Mouse (Mus musculus): Measurements from ENCODE around the gene Hcfc2. TPM values are rescaled to one million over a fixed set of nuclear protein-coding genes. Genes with fewer than 3 reads are reported as not detected.

Gene Hcfc2
- 10 to 100 TPM; 28.3 to 30.8 TPM for total RNA-seq (2021)

DNA sequence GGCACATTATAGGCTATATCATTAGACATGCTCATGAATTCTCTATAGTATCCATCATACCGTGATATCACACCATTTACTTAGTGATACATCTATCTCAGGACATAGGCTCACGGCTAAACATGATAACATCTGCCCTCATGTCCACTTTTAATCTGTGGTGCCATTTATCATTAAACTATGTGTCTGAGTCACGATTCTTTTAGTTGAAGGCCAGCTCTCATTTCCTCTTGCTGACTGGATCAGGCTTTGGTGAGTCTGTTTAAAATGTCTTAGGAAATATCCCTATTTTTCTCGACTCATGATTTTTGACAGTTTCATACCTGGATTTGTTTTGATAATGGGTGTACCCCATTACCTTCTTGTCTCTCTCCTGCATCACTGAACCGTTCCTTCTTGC, at the start of gene Hcfc2:
Gene Hcfc2, plus strand, starts transcription at position 205 of the 400 bp plus-strand sequence.
- DNase-seq: no peak
- intact Hi-C loops (cut with DNase I): loop anchor here (5.0 kb wide), 1 partner anchor 69 kb away; the partner anchor contains the start of gene Tdg

DNA sequence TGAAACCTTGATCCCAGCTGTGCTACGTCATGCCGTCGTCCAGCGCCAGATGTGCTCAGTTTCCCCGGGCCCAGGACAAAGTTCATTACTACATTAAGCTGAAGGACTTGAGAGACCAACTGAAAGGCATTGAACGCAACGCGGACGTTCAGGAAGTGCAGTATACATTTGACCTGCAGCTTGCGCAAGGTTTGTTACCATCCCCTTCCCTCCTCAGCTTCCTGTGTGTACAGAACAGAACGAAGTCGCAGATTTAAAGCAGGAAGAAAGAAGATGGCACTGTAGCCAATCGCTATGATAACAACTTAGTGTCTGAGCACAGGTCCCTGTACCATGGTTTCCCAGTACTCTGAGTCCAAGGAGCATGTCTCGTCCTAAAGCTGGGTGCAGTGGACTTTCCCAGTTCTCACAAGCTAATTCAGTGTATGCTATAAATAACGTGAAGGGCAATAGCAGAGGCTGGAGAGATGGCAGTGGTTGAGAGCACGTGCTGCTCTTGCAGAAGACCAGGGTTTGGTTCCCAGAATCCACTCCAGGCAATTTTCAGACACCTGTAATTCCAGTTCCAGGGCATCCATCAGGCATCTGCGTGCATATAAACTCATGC, 48.7 kb upstream of the Hcfc2 start:
- no peak for DNase-seq
- intact Hi-C loops (cut with DNase I): no loop called here

DNA sequence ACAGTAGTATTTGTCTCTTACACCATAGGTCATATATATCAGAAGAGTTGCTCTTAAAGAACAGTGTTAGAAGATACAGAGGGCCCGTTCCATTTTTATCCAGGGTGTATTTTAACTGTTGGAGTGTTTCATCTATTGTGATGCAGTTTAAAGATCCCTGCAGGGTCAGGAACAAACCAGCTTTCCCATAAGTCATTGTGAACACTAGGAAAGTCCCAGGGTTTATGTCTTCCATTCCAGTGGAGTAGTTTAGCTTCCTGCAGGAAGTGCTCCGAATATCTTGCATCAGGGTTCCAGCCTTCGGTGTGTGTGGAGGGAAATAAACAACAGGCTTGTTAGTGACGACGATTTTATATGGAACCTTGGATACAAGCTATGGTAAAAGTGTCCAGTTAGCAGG, 44.7 kb upstream of the Hcfc2 start:
- intact Hi-C loops (cut with DNase I): no loop called here
- no peak for DNase-seq

DNA sequence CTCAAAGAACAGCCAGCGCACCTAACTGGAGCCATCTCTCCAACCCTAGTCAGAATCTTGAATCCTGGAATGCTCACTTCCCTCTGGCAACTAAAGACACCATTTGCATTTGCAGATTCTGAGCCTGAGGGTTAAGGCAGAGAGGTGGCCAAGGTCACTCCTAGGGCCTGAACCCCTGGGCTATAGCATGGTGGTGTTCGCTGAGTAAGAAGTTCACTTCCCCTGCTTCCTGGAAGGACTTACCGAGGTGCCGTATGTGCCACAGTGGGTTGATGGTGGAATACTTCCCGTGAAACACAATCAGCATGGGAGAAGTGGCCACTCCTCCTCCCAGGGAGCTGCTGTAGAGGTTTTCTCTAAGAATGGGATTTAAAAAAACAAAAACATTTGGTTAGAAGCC, 43.3 kb upstream of the Hcfc2 start:
- intact Hi-C loops (cut with DNase I): no loop called here
- DNase-seq: no peak

DNA sequence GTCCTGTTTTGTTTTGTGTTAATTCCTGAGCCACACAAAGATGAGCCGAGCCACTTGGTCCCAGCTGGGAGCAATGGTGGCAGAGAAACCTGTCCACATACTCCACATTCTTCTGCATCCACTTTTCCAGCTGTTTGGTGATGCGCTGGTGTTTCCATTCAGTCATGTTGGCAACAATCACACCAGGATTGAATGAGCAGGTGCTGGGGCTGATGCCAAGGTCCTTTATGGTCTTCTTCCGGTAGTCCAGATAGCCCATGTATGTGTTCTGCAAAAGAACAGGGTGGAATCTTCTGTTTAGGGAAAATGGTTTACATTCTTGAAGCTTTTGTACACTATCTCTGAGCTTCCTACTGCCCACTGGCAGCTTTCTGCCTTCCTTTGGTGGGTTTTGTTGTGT, 41.4 kb upstream of the Hcfc2 start:
- intact Hi-C loops (cut with DNase I): no loop called here
- no peak for DNase-seq

DNA sequence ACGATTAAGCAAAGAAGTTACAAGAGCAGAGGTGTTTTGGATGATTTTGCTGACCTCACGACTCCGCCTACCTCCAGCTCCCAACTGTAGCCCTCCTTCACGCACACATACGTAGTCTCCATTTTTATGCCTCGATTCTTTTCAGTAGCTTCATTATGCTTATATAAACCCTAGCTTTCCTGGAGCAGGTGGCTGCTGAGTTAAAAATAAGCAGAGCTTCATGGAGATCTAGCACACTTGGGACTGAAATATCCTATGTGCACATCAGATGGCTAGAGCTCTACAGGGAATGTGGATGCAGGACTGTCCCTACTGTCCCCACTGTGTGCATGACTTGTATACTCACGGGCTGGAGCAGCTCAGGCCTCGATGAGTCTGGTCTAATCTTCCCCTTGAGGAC, 34.1 kb upstream of the Hcfc2 start:
- intact Hi-C loops (cut with DNase I): no loop called here
- DNase-seq: no peak

DNA sequence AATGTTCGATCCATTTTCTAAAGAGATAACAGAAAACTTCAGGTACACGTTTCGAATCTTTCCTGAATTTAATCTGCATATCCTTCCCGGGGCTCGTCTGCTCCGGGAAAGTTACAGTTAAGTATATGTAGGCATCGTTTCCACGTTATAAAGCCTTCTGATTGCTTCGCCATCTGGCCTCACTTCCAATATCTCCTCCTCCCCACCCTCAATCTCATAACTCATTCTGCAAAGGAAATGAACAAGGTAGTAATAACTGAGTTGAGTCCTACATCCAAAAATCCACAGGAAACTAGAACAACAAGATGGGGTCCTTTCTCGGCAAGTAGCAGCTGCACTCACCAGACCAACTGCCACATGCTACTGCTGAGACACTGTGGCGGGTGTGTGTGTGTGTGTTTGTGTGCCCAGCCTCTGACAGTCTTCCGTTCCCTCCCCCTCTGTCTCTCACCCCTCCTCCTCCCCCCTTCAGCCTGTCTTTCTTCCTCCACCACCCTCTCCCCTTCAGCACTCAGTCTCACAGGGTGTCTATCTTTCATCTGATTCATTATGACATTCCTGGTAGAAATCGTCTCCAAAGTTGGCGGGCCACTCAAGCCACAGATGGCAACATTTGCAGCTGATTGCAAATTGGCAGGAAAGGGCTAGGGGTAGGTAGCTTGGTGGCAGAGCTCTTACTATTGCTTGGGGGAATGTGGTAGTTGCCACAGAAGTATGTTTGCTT, 33.5 kb upstream of the Hcfc2 start:
- DNase-seq: no peak
- intact Hi-C loops (cut with DNase I): no loop called here

DNA sequence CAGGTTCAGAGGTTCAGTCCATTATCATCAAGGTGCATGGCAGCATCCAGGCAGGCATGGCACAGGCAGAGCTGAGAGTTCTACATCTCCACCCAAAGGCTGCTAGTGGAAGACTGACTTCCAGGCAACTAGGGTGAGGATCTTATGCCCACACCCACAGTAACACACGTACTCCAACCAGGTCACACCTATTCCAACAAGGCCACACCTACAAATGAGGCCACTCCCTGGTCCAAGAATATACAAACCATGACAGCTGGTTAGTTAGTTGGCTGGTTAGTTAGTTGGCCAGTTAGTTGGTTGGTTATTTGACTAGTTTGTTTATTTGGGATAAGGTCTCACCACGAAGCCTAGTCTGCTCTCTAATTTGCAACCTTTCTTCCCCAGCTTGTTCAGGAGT, 32.7 kb upstream of the Hcfc2 start:
- no peak for DNase-seq
- intact Hi-C loops (cut with DNase I): no loop called here

DNA sequence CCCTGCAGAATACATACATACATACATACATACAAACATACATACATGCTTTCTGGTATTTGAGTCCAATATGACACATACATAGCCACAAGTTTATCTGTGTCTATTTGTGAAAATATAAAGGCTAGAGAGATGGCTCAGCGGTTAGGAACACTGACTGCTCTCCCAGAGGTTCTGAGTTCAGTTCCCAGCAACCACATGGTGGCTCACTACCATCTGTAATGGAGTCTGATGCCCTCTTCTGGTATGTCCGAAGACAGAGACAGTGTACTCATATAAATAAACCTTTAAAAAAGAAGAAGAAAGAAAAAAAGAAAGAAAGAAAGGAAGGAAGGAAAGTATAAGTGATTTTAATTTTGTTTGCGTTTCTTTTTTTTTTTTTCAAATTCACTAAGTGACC, 30.0 kb upstream of the Hcfc2 start:
- intact Hi-C loops (cut with DNase I): loop anchor here (2.0 kb wide), 4 partner anchors 33 to 235 kb away; no protein-coding TSS in a partner anchor
- DNase-seq: no peak

DNA sequence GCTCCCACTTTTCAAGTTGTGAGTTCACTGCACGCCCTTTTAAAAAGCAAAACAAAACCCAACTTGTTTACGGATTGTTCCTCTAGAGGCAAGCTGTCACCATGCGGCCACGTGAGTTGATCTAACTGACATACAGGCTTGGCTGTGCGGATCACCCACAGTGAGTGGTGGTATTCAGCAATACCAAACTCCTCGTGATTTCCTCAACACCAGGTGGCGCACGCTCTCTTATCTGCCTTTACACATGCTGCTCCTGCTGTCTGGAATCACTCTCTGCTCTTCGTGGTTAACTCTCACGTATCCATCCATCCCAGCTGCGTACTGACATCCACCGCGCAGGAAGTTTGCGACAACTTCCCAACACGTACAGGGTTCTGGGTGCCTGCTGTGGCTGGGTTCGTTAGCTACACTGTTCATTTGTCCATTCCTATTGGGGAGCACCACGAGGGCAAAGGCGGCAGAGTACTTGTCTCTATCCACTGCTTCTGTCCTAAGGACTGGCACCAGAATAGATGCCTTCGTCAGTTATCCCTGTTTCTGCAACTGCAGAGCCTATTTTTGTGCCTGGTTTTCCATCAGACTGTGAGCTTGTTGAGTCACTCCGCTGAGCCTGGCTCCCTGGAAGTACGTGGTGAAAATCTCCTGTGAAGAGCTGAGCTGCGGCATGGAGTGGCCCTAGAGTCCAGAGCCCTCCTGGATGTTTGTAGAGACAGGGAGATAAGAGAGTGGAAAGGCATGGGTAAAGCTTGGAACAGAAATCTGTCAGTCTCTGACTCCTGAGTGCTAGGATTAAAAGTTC, 29.3 kb upstream of the Hcfc2 start:
- intact Hi-C loops (cut with DNase I): loop anchor here (2.0 kb wide), 4 partner anchors 32 to 234 kb away; no protein-coding TSS in a partner anchor
- peak; percentile 78 to 86 for DNase-seq

DNA sequence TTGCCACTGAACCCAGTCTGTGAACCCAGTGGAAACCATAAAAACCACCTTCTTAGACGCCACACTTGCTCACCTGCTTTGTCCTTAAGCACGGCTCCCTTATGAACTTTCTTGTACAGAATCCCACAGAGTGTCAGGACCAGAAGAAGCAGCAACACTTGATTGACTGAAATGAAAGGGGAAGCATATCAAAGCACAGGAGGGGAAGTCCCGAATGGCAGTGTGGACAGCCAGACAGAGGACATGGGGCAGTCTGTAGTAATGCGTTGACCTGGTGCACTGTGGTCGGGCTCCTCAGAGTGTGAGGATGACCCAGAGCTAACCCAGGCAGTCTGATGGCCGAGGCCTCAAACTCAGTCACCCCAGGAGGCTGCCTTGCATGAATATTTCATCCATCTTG, 25.8 kb upstream of the Hcfc2 start:
- intact Hi-C loops (cut with DNase I): no loop called here
- no peak for DNase-seq

DNA sequence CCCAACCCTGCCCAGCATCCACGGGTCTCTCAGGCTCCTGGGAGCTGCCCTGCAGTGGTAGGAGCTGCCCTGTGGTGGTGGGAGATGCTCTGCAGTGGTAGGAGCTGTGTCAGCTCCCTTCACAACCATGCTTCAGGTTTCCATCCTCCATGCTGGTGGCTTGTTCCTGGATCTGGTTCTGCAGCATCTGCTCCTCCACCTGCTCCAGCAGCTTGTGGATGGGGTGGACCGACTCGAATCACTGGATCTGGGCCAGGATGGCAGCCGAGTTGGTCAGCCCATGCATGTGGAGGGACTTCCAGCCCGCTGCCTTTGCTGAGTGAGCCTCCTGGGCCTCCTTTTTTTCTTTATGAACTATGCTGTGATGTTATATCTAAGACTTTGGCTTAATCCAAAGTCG, 19.0 kb upstream of the Hcfc2 start:
- intact Hi-C loops (cut with DNase I): no loop called here
- DNase-seq: no peak

DNA sequence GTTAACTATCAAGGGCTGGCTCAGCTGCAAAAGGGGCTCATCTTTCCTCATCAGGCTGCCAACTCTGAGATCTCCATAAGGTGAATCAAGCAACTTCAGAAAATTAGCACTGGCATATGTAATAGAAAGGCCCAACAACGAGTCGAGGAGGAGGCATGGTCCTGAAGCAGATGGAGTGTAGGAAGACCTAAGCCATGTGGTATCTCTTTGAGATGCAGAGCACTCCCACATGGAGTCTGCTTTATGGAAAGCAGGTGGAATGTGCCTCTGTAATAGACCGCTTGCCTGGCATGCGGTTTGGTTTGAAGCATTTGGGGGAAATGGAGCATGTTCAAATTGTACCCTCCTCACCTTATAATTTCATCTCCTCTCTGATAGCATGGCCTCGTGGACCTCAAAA, 15.2 kb upstream of the Hcfc2 start:
- DNase-seq: no peak
- intact Hi-C loops (cut with DNase I): no loop called here

DNA sequence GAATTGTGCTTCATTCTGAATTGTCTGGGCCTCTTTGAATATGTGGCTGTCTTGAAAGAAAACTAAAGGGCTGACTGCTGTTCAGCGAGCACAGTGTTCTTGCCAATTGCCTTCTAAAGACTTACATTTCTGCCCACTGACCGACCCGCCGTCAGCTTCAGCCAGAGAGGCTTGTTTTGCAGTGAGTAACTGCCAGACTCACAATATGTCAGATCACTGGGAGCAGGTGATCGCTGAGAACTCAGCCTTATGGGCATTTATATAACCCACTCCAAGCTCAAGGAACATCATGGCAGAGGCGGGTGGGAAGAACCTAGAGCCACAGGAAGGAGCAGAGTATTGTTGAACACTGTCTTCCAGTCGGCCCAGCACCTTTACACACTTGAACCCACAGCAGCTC, 14.3 kb upstream of the Hcfc2 start:
- intact Hi-C loops (cut with DNase I): no loop called here
- DNase-seq: no peak

DNA sequence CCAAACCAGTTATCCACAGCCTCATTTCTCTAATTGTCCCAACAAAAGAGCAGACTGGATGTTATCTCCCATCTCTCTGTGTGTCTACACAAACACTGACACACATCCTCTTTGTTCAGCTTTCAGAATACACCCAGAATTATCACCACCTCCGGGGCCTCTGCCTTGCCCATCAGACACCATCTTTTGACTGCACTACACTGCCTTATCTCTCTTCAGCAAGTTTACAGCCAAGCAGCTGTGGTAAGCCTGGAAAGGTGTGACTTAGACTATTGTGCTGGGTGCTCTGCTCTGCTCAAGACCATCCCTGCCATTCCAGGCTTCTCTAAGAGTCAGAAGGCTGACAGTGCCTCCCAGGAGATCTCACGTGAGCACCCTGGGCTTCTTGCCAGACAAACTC, 10.5 kb upstream of the Hcfc2 start:
- DNase-seq: no peak
- intact Hi-C loops (cut with DNase I): no loop called here

DNA sequence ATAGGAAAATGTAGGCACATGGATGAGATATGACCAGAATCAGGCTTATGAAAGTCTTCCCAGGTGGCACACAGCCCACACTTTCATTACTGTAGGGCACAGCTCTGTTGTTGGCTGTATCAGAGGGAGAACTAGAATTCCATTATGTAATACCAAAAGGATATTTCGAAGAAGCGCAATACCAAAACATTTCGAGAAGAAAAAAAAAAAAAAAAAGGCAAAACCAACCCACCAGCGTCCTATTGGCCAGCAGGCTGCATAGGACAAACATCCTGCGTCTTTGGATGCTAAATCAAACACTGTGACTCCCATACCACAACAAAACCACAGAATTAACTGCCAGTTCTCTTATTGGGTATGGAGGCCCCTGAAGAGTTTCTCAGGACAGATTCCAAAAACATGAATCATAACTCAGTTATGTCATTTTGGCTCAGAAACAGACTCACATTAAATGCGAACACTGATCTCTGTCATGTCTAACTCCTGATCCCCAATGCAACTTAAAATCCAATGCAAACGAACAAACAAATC, 6.2 kb upstream of the Hcfc2 start:
- DNase-seq: peak; percentile 25 to 26
- intact Hi-C loops (cut with DNase I): no loop called here

DNA sequence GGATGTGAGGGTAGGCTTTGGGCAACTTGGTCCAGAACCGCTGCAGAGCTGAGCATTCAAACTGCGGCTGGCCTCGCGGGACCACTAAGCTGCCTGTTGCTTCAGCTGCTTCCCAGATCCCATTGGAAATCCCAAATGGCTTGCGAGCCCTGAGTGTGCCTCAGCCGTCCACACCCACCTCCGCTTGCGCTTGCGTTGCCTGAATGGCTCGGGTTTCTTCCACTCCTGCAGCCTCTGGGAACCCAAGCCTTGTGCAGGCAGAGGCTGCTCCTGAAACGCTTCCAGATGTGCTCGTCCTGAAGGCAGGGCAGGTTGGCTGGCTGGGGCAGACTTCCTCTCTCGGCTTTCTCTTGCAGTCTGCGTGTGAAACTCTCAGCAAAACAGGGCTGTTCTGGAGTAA, 5.5 kb upstream of the Hcfc2 start, which contains the start of gene Glt8d2:
Gene Glt8d2, minus strand, starts transcription at position 157 of the 400 bp plus-strand sequence.
- peak; percentile 57 to 63 for DNase-seq
- intact Hi-C loops (cut with DNase I): no loop called here

DNA sequence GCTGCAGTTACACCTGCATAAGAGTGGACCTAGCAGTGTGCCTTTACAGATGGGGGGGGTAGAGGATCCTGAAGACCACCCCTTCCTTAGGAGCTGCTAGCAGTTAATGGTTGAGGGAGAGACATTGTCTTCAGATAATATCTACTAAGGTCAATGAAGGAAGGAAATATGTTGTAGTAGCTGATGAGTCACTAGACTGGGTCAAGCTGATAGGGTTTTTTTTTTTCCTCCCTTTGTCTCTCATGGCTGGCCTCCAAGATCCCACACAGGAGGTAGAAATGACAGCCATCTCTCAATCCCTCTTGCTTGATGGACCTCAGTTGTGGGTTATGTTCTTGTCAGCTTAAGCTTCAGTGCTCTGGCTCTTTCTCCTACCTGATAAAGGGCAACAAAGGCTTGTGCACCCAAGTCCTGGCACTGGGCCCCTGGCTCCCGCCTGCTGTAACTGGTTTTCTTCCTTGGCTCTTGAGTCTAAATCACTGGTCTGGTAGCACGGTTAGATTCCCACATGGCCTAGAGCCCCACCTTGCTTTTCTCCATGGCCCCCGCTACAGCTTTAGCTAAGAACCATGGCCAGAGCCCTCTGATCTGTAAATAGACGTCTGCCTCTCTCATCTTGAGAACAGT, 606 bp downstream of the Hcfc2 start:
- DNase-seq: peak in 1 of 2 experiments; percentile 12
- intact Hi-C loops (cut with DNase I): loop anchor here (5.0 kb wide), 1 partner anchor 69 kb away; the partner anchor contains the start of gene Tdg

DNA sequence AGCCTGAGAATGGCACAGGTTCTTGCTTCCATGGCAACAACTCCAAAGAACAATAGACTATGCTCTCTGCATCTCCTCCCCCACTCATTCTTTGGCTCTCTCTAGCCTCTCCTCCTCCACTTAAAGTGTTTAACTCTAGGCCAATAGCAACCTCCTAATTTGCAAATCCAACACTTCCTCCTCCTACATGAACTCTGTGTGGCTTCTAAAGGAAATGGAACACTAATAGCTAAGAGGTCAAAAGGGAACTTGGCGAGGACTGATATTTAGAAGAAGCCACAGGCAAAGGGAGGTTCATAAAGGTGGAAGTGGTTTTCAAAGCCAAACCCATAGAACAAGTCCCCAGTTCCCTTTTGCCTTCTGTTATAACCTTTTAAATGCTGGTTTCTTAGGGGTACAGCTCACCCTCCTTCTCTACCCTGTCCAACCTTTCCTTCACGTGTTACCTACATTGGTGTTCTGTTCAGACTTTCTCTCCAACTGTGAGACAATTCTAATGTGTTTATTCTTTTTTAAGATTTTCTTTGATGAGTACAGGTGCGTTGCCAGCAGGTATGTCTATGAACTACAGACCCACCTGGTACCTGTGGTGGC, 1.4 kb downstream of the Hcfc2 start:
- intact Hi-C loops (cut with DNase I): loop anchor here (5.0 kb wide), 1 partner anchor 70 kb away; the partner anchor contains the start of gene Tdg
- peak in 1 of 2 experiments; percentile 5 for DNase-seq

DNA sequence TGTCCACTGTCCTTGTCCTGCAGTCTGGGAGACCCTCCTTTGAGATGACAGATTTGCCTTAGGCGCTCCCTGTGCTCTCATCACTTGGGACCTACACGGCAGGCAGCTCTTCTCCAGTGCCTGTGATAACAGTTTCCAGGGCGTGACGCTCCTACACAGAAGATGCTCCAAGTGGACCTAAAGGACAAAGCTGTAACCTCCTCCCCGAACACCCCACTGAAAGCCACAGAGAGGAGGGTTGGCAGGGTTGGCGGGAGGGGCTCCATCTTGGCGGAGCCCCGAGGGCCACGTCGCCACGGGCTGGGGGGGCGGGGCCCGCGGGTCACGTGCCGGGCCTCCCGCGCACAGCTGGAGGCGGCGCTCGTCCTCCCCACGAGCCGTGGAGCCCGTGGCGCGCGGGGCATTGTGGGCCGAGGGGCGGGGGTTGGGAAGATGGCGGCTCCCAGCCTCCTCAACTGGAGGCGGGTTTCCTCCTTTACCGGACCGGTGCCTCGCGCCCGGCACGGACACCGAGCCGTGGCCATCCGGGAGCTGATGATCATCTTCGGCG, 2.8 kb downstream of the Hcfc2 start:
- peak; percentile 90 to 93 for DNase-seq
- intact Hi-C loops (cut with DNase I): loop anchor here (2.0 to 5.0 kb wide), 2 partner anchors 32 to 71 kb away; partner anchors contain the start of gene Tdg
